Mouse (Mus musculus): ENCODE data around the gene Ispd. TPM values are rescaled to one million over a fixed set of nuclear protein-coding genes. Genes with fewer than 3 reads are reported as not detected.

Ispd gene
- 9.6 to 13.5 TPM (median 12.4 TPM) in 4 replicates for total RNA-seq (2023)

DNA sequence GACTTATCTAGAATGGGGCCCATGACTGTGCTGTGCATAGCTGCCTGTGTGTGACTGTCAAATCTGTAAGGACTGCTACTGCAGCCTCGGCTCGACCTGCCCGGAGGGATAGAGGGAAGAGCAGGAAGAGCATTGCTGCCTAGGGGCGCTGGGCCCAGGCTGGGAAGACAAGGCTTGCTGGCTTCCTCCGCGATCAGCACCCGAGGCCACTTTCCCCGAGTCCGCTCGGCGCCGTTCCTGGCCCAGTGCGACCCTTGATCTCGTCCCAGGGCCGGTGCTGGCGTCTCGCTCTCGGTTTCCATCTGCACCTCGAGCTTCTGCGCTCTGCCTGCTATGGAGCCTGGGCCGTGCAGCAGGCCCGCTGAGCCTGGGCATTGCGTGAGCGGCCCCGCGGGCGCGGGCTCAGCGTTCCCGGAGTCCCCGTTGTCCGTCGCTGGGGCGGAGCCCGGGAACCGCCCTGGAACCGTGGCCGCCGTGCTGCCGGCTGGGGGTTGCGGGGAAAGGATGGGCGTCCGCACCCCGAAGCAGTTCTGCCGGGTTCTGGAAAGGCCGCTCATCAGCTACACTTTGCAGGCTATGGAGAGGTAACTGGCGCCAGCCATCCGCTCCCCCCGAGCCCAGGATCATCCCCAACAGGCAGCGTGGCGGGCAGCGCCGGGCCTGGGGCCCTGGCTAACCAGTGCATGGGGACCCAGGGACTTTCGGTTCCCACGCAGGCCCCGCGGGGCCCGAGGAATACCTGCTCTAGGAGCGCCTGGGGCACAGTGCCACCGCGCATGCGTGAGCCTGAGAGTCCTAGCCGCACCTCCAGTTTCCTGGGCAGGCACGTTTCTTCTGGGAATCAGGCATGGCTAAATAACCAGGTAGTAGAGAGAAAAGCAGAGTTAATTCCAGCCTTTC lies at the start of gene Ispd, which contains the start of gene D630036H23Rik:
Gene Ispd (plus strand): TSS at position 10 of the 900 bp plus-strand sequence.
Gene D630036H23Rik (minus strand): TSS at position 741 of the 900 bp plus-strand sequence.

Other genes with a start within 250 kb of the Ispd start
- 23.3 to 28.0 TPM (median 24.9 TPM) in 4 replicates for gene Ankmy2, start 224.3 kb upstream of the Ispd start, total RNA-seq (2023)
- gene Bzw2, start 223.4 kb upstream of the Ispd start, total RNA-seq (2023) = 110 to 117 TPM (median 116 TPM) in 4 replicates
- gene Lrrc72, start 128.1 kb upstream of the Ispd start, total RNA-seq (2023) = not detected in 4 replicates
- 0.41 to 0.43 TPM in 2 of 4 replicates, not detected in the others for gene Sostdc1, start 67.3 kb upstream of the Ispd start, total RNA-seq (2023)
- 0.86 TPM in 1 of 4 replicates, not detected in the others for gene D630036H23Rik, start 731 bp downstream of the Ispd start, total RNA-seq (2023)

All from B cell, adult 62 days (primary cell).